In the genomic region with DNA sequence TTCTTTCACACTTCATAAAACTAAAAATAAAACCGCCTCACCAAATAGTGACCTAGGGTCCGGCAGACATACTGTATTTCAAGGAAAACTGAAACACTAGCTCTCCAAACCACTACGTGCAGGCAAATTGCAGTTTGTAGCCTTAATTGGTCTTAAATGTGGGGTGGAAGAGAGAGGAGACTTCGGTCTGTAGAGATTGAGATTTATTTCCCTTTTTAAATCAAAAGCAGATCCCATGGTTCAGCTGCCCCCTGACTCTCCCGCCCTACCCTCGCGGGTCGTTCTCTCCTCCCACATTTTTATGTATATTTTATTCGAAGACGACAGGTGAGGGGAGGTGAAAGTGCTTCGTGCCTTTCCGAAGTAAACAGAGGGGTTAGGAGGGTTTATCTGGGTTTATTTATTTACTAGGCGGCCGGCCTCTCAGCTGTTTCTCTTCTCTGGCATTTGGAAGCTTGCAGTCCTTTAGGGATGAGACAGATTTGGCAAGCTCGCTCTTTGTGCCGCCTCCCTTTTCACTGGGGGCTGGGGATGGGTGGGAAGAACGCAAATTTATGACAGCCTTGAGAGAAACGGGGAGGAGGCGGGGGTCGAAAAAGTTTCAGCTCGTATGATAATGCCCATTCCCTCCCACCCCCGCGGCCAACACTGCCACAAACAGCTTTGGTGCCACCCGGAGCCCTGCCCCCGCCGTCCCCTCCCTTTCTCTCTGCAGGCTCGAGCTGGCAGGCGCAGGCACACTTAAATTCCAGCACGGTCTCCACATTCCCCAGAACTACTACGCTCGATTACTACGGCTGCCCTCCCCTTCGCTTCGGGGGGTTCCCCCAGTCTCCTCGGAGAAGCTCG, we compare ENCODE assay signal across 8 mouse cellular contexts. TPM values are rescaled to one million over a fixed set of nuclear protein-coding genes. Genes with fewer than 3 reads are reported as not detected.
DNase-seq lines count a peak whose midpoint lies in the region; ATAC-seq and TF ChIP-seq lines count a peak whose summit lies in the region.

No protein-coding gene starts in this region.

- no peaks in the 10 kb centered on the region for H3K36me3 ChIP-seq in lung, embryonic 16.5 days (ENCODE audit: control insufficient read depth, insufficient read depth, low read length)
- H3K36me3 ChIP-seq in hindbrain, embryonic 15.5 days = no peaks in the 10 kb centered on the region
- H3K36me3 ChIP-seq in liver, postnatal 0 days (replicated peaks; ENCODE audit: insufficient read depth, low read length) = no peaks in the 10 kb centered on the region
- H3K36me3 ChIP-seq in stomach, embryonic 15.5 days = no peaks in the 10 kb centered on the region

- TF ChIP-seq CTCF in liver, postnatal 0 days (IDR thresholded peaks at IDR 0.05; ENCODE audit: low read depth) = no peak

- WGBS in lung, embryonic 16.5 days = 2% methylated on average over 36 of the region's 36 CpGs
- WGBS in hindbrain, embryonic 15.5 days = 3% methylated on average over 36 of the region's 36 CpGs
- 3% methylated on average over 35 of the region's 36 CpGs for WGBS in liver, postnatal 0 days (ENCODE audit: insufficient replicate concordance)
- WGBS in stomach, embryonic 15.5 days = 1% methylated on average over 36 of the region's 36 CpGs

- H3K27ac ChIP-seq in lung, embryonic 16.5 days (ENCODE audit: low read length) = peak overlapping the region; percentile 99
- H3K27ac ChIP-seq in hindbrain, embryonic 15.5 days (replicated peaks) = peak overlapping the region; percentile 95
- H3K27ac ChIP-seq in liver, postnatal 0 days (ENCODE audit: low read depth) = peak overlapping the region; percentile 68
- H3K27ac ChIP-seq in stomach, embryonic 15.5 days = peak overlapping the region; percentile 97

- peak overlapping the region; percentile 77 for H3K9ac ChIP-seq in lung, embryonic 16.5 days (ENCODE audit: low read length)
- peak overlapping the region; percentile 51 for H3K9ac ChIP-seq in hindbrain, embryonic 15.5 days
- H3K9ac ChIP-seq in liver, postnatal 0 days (replicated peaks) = peak overlapping the region; percentile 63
- H3K9ac ChIP-seq in stomach, embryonic 15.5 days = peak overlapping the region; percentile 60

- TF ChIP-seq EP300 in liver, postnatal 0 days (IDR thresholded peaks at IDR 0.05; ENCODE audit: low read depth) = no peak

- H3K4me2 ChIP-seq in lung, embryonic 16.5 days (ENCODE audit: low read depth, low read length) = peak overlapping the region; percentile 85
- peak overlapping the region; percentile 97 for H3K4me2 ChIP-seq in hindbrain, embryonic 15.5 days
- peak overlapping the region; percentile 93 for H3K4me2 ChIP-seq in liver, postnatal 0 days (ENCODE audit: low read depth, low read length)
- peak overlapping the region; percentile 98 for H3K4me2 ChIP-seq in stomach, embryonic 15.5 days

- no peak for DNase-seq in lung, postnatal 10 days
- DNase-seq in embryo, embryonic 11.5 days (ENCODE audit: low read depth, low spot score) = peak; percentile 24
- DNase-seq in liver, postnatal 0 days = no peak
- DNase-seq in layer of hippocampus, postnatal 14 days (ENCODE audit: low spot score in 2 of 2) = no peak
- DNase-seq in adrenal gland, postnatal 14 days = no peak

- H3K9me3 ChIP-seq in lung, embryonic 16.5 days (ENCODE audit: control insufficient read depth, low read length) = no peaks in the 10 kb centered on the region
- no peaks in the 10 kb centered on the region for H3K9me3 ChIP-seq in hindbrain, embryonic 15.5 days
- no peaks in the 10 kb centered on the region for H3K9me3 ChIP-seq in liver, postnatal 0 days (ENCODE audit: low read length)
- H3K9me3 ChIP-seq in stomach, embryonic 15.5 days = no peaks in the 10 kb centered on the region

- peak overlapping the region; percentile 79 for H3K4me3 ChIP-seq in lung, embryonic 16.5 days (ENCODE audit: low read length)
- peak overlapping the region; percentile 82 for H3K4me3 ChIP-seq in hindbrain, embryonic 15.5 days
- peak overlapping the region; percentile 73 for H3K4me3 ChIP-seq in liver, postnatal 0 days (ENCODE audit: low read depth, low read length)
- peak overlapping the region; percentile 73 for H3K4me3 ChIP-seq in stomach, embryonic 15.5 days (replicated peaks)

- peaks cover 8% of the 10 kb centered on the region for H3K4me1 ChIP-seq in lung, embryonic 16.5 days (replicated peaks; ENCODE audit: control insufficient read depth, insufficient read depth, low read length)
- H3K4me1 ChIP-seq in hindbrain, embryonic 15.5 days (replicated peaks) = peaks cover 24% of the 10 kb centered on the region
- peaks cover 19% of the 10 kb centered on the region for H3K4me1 ChIP-seq in liver, postnatal 0 days (ENCODE audit: insufficient read depth)
- H3K4me1 ChIP-seq in stomach, embryonic 15.5 days = peaks cover 10% of the 10 kb centered on the region

- ATAC-seq in lung, embryonic 16.5 days (ENCODE audit: low read depth) = peak; percentile 65
- peak; percentile 73 for ATAC-seq in hindbrain, embryonic 15.5 days (ENCODE audit: low FRiP score, low read depth)
- peak; percentile 22 for ATAC-seq in liver, postnatal 0 days
- peak; percentile 34; the same call in 1 of the 2 replicates for ATAC-seq in stomach, embryonic 15.5 days (ENCODE audit: insufficient read depth, low FRiP score, low read depth)

- H3K27me3 ChIP-seq in lung, embryonic 16.5 days (ENCODE audit: control insufficient read depth, insufficient read depth, low read depth, low read length) = no peaks in the 10 kb centered on the region
- peaks cover 8% of the 10 kb centered on the region; the same call in 1 of the 2 replicates for H3K27me3 ChIP-seq in hindbrain, embryonic 15.5 days
- peaks cover 3% of the 10 kb centered on the region; the same call in 1 of the 2 replicates for H3K27me3 ChIP-seq in liver, postnatal 0 days (ENCODE audit: insufficient read depth, low read length)
- no peaks in the 10 kb centered on the region for H3K27me3 ChIP-seq in stomach, embryonic 15.5 days (replicated peaks)

RNA-seq across cellular contexts. Expression of gene Smarca2, which starts 0.7 kb away (rescaled TPM):
- 47.6 and 48.1 TPM in 2 replicates for polyA plus RNA-seq in lung, embryonic 16.5 days (2015; fragmentation: Nextera tagmentation; extraction: Ambion mirVana)
- 109 and 110 TPM in 2 replicates for polyA plus RNA-seq in hindbrain, embryonic 15.5 days (2015; fragmentation: Nextera tagmentation; extraction: Ambion mirVana)
- polyA plus RNA-seq in liver, postnatal 0 days (2015; fragmentation: Nextera tagmentation; extraction: Ambion mirVana) = 6.3 and 6.7 TPM in 2 replicates
- polyA plus RNA-seq in stomach, embryonic 15.5 days (2015; fragmentation: Nextera tagmentation; extraction: Ambion mirVana) = 46.3 and 52.0 TPM in 2 replicates
- 100 to 1,000 TPM; 154 TPM for total RNA-seq in layer of hippocampus, postnatal 14 days (2021)
- 74.6 and 80.2 TPM in 2 replicates for total RNA-seq in adrenal gland, postnatal 14 days (2021)

Comparison
In these comparisons a context has a peak if more than half of its experiments do, and no peak if none do; other contexts are left out.
1. ATAC-seq: peak in every context shown above with its lines; median percentile 73 in hindbrain, embryonic 15.5 days; 65 in lung, embryonic 16.5 days; 34 in stomach, embryonic 15.5 days; 22 in liver, postnatal 0 days.